Mouse (Mus musculus) kidney, postnatal 14 days (tissue): ENCODE results near the gene Slc9c1.
"Not testable (repeated sequence)": the region's sequence is repeated elsewhere in the genome, so short reads cannot be mapped to it uniquely, and the experiment has no call there.

Source experiments
- DNase-seq: peaks from one replicate; pipeline ENCODE4 v3.0.0; 2022; ENCODE audit warnings: mixed read lengths

The Slc9c1 gene

DNA sequence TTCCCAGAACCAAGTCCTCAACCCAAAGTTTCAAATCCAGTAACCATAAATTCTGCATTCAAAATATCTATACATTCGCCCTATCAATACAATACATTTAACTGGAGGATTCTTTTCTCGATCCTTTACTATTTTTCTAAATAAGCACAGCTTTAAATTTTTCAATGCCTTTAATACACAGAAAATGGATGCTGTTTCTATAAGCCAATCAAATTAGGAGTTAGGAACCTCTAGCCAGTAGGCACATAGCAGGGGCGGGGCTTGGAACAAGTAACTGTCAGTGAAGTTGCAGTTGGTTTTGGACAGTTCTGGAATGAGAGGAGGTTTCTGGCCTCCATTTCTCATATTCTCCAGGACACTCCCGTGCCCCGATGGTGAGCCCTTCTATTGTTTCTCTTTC is at the start of gene Slc9c1:
Slc9c1 (plus strand) TSS at position 301 of the 400 bp plus-strand sequence.
- no peak for DNase-seq

DNA sequence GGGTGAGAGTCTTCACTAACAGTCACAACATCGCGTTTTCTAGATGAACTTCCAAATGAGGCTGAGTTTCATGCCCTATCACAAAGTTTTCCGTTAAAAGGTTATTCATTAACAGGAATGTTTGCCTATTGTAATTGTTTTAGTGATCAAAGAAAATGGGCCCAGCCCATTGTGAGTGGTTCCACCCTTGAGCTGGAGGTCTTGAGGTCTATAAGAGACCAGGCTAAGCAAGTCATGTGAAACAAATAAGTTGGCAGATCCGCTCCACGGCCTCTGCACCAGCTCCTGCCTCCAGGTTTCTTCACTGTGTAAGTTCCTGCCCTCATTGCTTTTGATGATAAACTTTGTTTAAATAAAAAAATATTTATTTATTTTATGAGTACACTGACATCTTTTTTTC is 42.2 kb upstream of the Slc9c1 start, which contains the start of gene Gm609:
Gm609 (minus strand) TSS at position 43 of the 400 bp plus-strand sequence.
- no peak for DNase-seq

- peak; percentile 33 for DNase-seq
Measured at GRCm38 (mm10) chr16:45495326-45495725, 39.8 kb upstream of the Slc9c1 start.

DNA sequence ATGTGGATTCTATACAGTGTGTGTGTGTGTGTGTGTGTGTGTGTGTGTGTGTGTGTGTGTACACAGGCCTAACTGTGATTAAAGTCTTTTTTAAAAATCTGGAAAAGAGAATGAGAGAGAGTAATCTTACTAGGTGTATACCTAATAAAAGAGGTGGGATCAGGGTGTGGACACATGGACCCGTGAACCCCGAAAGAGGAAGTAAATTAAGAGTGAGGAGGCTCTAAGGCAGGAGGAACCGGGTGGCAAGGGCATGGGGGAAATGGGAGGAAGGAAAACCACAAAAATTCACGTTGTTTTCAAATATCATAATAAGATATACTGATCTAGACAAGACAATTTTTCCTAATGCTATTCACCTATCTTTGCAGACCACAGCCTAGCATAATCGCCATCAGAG is 9.6 kb upstream of the Slc9c1 start:
- DNase-seq: no peak

GRCm38 (mm10) chr16:45531950-45532349 is 3.2 kb upstream of the Slc9c1 start, which contains the start of gene Gm17783:
TSS of gene Gm17783 (minus strand) at chr16:45532050.
- no peak for DNase-seq

- not testable (repeated sequence) for DNase-seq
Measured at GRCm38 (mm10) chr16:45538342-45538741, 3.2 kb downstream of the Slc9c1 start.

GRCm38 (mm10) chr16:45542108-45542507 is 7.0 kb downstream of the Slc9c1 start:
- DNase-seq: no peak

GRCm38 (mm10) chr16:45544341-45544740 is 9.2 kb downstream of the Slc9c1 start:
- DNase-seq: no peak

DNA sequence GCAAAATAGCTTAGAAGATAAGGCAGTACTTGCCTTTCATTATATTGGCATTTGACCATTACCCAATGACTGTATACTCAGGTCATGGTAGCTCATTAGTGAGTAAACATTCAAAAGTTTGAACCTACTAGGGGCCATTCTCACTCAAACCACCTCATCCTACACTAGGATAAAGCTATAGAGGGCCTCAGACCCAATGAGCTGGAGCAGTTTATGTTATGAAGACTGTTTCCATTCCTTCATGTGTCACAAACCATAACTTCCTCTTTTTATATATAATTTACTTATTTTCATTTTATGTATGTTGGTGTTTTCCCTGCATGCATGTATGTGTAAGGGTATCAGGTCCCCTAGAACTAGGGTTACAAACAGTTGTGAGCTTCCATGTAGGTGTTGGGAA is 12.9 kb downstream of the Slc9c1 start:
- no peak for DNase-seq

- no peak for DNase-seq
Measured at GRCm38 (mm10) chr16:45551579-45551978, 16.5 kb downstream of the Slc9c1 start.

- DNase-seq: no peak
Measured at GRCm38 (mm10) chr16:45561747-45562146, 26.6 kb downstream of the Slc9c1 start.

DNA sequence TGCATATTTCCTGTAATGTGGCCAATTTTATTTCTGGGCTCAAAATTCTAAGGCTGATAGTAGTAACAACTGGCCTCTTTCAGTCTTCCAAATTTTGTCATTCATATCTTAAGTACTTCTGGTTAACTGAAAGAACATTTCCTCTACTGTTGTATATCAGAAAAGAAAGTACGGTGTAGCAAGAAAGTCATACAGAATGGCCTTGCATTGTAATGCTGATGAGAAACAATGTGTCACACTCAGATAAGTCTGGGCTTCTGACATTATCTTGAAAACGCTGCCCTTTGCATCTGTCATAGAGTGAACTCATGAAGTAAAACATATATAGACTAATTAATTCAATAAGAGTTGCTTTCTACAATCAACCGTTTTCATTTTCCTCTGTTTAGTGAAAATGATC is 37.2 kb downstream of the Slc9c1 start:
- DNase-seq: no peak

GRCm38 (mm10) chr16:45579883-45580282 is 44.8 kb downstream of the Slc9c1 start:
- DNase-seq: no peak

DNA sequence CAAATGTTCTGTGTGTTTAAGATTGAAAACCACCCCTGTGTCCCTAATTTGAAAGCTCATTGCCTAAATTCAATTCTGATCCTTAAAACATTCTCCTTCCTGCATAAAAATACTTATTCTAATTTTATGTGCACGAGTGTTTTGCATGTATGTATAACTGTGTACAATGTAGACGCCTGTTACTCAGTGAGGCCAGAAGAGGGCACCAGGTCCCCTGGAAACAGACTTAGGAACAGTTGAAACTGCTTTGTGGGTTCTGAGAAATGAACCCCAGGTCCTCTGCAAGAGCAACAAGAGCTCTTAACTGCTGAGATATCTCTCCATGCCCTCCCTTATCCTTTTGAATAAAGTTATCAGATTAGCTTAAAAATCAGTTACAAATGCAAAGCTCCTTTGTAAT is 47.4 kb downstream of the Slc9c1 start:
- peak; percentile 12 for DNase-seq

- DNase-seq: no peak
Measured at GRCm38 (mm10) chr16:45593656-45594055, 58.5 kb downstream of the Slc9c1 start.

- DNase-seq: no peak
Measured at GRCm38 (mm10) chr16:45595494-45595893, 60.4 kb downstream of the Slc9c1 start.

DNA sequence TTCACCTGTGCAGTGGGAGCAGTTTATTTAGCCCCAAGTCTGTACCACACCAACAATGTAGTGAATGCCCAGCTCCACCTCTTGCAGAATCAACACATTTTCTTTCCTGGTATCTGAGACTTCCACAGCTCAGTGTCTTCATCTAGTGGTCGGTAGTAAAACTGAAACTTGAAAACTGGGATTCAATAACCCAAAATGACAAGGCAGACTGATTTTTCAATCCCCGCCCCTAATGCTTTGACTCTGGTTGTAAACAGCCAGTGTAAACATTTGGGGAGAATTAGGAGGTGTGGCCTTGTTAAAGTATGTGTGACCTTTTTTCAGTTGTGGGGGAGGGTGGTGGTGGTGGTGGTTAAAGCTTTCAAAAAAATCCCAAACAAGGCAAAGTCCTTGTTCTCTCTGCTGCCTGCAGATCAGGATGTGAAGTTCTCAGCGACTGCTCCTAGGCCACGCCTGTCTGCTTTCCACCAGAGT is 73.4 kb downstream of the Slc9c1 start:
- DNase-seq: peak; percentile 55

- DNase-seq: peak; percentile 51
Measured at GRCm38 (mm10) chr16:45609300-45609699, 74.2 kb downstream of the Slc9c1 start.

GRCm38 (mm10) chr16:45610267-45610666 is 75.2 kb downstream of the Slc9c1 start, which contains the start of gene Gcsam:
TSS of gene Gcsam (plus strand) at chr16:45610380.
- DNase-seq: no peak

DNA sequence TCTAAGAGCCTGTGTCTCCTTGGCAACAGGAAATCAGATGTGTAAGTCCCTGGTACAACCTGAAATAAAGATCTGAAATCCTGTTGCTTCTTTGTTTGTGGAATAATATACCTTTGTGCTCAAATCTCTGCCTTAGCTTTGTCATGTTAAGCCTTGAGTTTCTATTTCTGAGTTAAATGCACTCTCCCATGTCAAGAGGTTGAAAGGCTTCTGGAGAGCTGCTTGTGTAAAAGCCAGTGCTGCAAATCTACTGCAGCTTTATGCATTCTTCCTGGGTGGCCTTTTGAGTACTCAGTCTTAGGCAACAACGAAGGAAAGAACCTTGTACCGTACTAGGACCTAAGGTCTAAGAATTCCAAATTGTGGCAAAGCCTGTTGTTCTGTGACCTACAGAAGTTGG is 78.1 kb downstream of the Slc9c1 start:
- no peak for DNase-seq

GRCm38 (mm10) chr16:45615944-45616343 is 80.8 kb downstream of the Slc9c1 start:
- DNase-seq: no peak

- DNase-seq: no peak
Measured at GRCm38 (mm10) chr16:45619751-45620375, 84.8 kb downstream of the Slc9c1 start.

DNA sequence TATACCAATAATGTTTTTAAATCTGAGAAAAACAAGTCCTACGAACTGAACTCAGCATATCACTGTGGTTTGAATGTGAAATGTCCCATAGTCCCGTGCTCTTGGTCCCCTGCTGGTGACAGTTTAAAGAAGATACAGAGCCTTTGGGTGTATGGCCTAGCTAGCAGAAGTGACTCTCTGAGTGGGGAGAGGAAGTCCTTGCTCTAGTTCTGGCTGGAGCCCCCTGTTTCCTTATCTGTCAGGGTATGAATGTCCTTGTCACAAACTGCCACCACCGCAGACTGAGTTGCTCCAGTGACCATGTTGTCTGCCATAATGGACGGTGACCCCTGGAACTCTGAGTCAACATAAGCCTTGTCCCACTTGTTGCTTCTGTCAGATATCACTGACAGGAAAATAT is 88.1 kb downstream of the Slc9c1 start:
- no peak for DNase-seq

DNA sequence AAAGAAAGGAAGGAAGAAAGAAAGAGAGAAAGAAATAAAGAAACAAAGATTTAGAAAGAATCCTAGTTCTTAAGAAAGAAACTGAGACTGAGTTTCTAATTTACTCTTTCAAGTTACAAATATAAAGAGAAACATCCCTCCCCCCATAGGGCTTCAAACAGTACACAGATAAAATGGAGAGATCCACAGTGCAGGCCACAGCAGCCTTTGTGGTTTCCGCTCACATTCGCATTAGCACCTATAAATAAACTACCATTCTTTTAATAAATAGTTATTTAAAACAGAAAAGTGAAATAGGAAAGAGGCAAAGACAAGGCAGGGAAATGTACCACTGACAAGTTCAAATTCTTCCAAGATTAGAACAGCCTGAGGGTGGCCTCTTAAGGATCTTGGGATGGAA is 89.7 kb downstream of the Slc9c1 start:
- DNase-seq: no peak

- no peak for DNase-seq
Measured at GRCm38 (mm10) chr16:45625342-45625741, 90.2 kb downstream of the Slc9c1 start.
